Mouse (Mus musculus): ENCODE data around the gene Zfp106. TPM values are rescaled to one million over a fixed set of nuclear protein-coding genes. Genes with fewer than 3 reads are reported as not detected.
A peak's percentile ranks its signal among the peaks of the same experiment; 100 is the strongest.

The Zfp106 gene
- polyA plus RNA-seq, 1 experiment from 2014 or later = 53.0 TPM

GRCm38 (mm10) chr2:120493254-120493653 lies 70.4 kb downstream of the Zfp106 start:
- WGBS = 51% methylated on average over 4 of the region's 4 CpGs
- ATAC-seq (ENCODE audit: insufficient number of reproducible peaks, insufficient read depth, low FRiP score, low read depth) = no peak
- Histone ChIP-seq H3K36me3 (ENCODE audit: control insufficient read depth, insufficient read depth, low read length) (no peaks in the 10 kb centered on the region), H3K27me3 (ENCODE audit: control insufficient read depth, insufficient read depth, low read length) (no peaks in the 10 kb centered on the region), H3K9ac (ENCODE audit: low read length) (no peak overlapping the region), H3K4me3 (ENCODE audit: control insufficient read depth in 1 of 2, insufficient read depth in 1 of 2, low read depth in 1 of 2, low read length in 2 of 2) (no peak overlapping the region), H3K4me2 (ENCODE audit: low read length) (no peak overlapping the region), H3K4me1 (ENCODE audit: control insufficient read depth in 2 of 2, insufficient read depth in 2 of 2, low read length in 2 of 2) (peaks cover 5 to 6% of the 10 kb centered on the region in 2 experiments; a peak in 2 of 4 replicates), H3K27ac (replicated peaks in 1 of 2; ENCODE audit: control insufficient read depth in 1 of 2, insufficient read depth in 1 of 2, low read depth in 2 of 2, low read length in 2 of 2) (no peak overlapping the region), H3K9me3 (ENCODE audit: control insufficient read depth, low read length) (no peaks in the 10 kb centered on the region)

- Histone ChIP-seq H3K4me2 (ENCODE audit: low read length) (no peak overlapping the region), H3K27ac (replicated peaks in 1 of 2; ENCODE audit: control insufficient read depth in 1 of 2, insufficient read depth in 1 of 2, low read depth in 2 of 2, low read length in 2 of 2) (no peak overlapping the region), H3K9ac (ENCODE audit: low read length) (no peak overlapping the region), H3K9me3 (ENCODE audit: control insufficient read depth, low read length) (no peaks in the 10 kb centered on the region), H3K27me3 (ENCODE audit: control insufficient read depth, insufficient read depth, low read length) (no peaks in the 10 kb centered on the region), H3K4me1 (ENCODE audit: control insufficient read depth in 2 of 2, insufficient read depth in 2 of 2, low read length in 2 of 2) (peaks cover 5 to 11% of the 10 kb centered on the region in 2 experiments), H3K4me3 (ENCODE audit: control insufficient read depth in 1 of 2, insufficient read depth in 1 of 2, low read depth in 1 of 2, low read length in 2 of 2) (no peak overlapping the region), H3K36me3 (ENCODE audit: control insufficient read depth, insufficient read depth, low read length) (no peaks in the 10 kb centered on the region)
- WGBS = 87% methylated on average over 3 of the region's 3 CpGs
- ATAC-seq (ENCODE audit: insufficient number of reproducible peaks, insufficient read depth, low FRiP score, low read depth) = no peak
These were observed 79.4 kb downstream of the Zfp106 start for GRCm38 (mm10) chr2:120484241-120484640.

- WGBS = 58% methylated on average over 8 of the region's 8 CpGs
- Histone ChIP-seq H3K4me3 (ENCODE audit: control insufficient read depth in 1 of 2, insufficient read depth in 1 of 2, low read depth in 1 of 2, low read length in 2 of 2) (no peak overlapping the region), H3K4me1 (ENCODE audit: control insufficient read depth in 2 of 2, insufficient read depth in 2 of 2, low read length in 2 of 2) (peaks cover 5 to 11% of the 10 kb centered on the region in 2 experiments), H3K4me2 (ENCODE audit: low read length) (peak overlapping the region; percentile 12; the same call in 1 of the 2 replicates), H3K27ac (replicated peaks in 1 of 2; ENCODE audit: control insufficient read depth in 1 of 2, insufficient read depth in 1 of 2, low read depth in 2 of 2, low read length in 2 of 2) (peak overlapping the region; percentile 55 to 66), H3K36me3 (ENCODE audit: control insufficient read depth, insufficient read depth, low read length) (no peaks in the 10 kb centered on the region), H3K9me3 (ENCODE audit: control insufficient read depth, low read length) (no peaks in the 10 kb centered on the region), H3K9ac (ENCODE audit: low read length) (no peak overlapping the region; the same call in 1 of the 2 replicates), H3K27me3 (ENCODE audit: control insufficient read depth, insufficient read depth, low read length) (no peaks in the 10 kb centered on the region)
- ATAC-seq (ENCODE audit: insufficient number of reproducible peaks, insufficient read depth, low FRiP score, low read depth) = no peak
These were observed 80.9 kb downstream of the Zfp106 start for GRCm38 (mm10) chr2:120482506-120483389.

DNA sequence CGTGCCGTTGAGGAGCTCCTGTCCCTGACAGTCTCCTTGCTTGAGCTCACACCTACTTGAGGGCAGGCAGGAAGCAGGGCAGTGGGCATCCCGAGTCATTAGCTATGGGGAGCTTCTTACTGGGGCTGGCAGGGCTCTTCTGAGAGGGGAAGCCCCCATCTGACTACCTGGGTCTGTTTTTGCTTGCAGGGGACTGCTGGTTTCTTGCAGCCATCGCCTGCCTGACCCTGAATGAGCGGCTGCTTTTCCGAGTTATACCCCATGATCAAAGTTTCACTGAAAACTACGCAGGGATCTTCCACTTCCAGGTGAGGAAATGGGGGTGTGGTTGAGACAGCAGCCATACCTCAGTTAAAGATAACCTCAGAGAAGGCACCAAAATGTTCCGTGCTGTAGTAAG lies 81.7 kb downstream of the Zfp106 start:
- H3K27ac ChIP-seq (replicated peaks in 1 of 2; ENCODE audit: control insufficient read depth in 1 of 2, insufficient read depth in 1 of 2, low read depth in 2 of 2, low read length in 2 of 2) = peak overlapping the region in 1 of 2 experiments; percentile 12; a peak in 1 of 4 replicates
- no peak overlapping the region for H3K9ac ChIP-seq (ENCODE audit: low read length)

GRCm38 (mm10) chr2:120478600-120478999 lies 85.0 kb downstream of the Zfp106 start:
- H3K27ac ChIP-seq (replicated peaks in 1 of 2; ENCODE audit: control insufficient read depth in 1 of 2, insufficient read depth in 1 of 2, low read depth in 2 of 2, low read length in 2 of 2) = no peak overlapping the region
- H3K36me3 ChIP-seq (ENCODE audit: control insufficient read depth, insufficient read depth, low read length) = no peaks in the 10 kb centered on the region
- H3K4me1 ChIP-seq (ENCODE audit: control insufficient read depth in 2 of 2, insufficient read depth in 2 of 2, low read length in 2 of 2) = peaks cover 5 to 11% of the 10 kb centered on the region in 2 experiments
- WGBS = 34% methylated on average over 3 of the region's 3 CpGs
- ATAC-seq (ENCODE audit: insufficient number of reproducible peaks, insufficient read depth, low FRiP score, low read depth) = no peak
- no peak overlapping the region for H3K9ac ChIP-seq (ENCODE audit: low read length)
- no peak overlapping the region for H3K4me2 ChIP-seq (ENCODE audit: low read length)
- no peak overlapping the region for H3K4me3 ChIP-seq (ENCODE audit: control insufficient read depth in 1 of 2, insufficient read depth in 1 of 2, low read depth in 1 of 2, low read length in 2 of 2)
- 0 out of 2 replicates have a peak, but pooled peaks cover 4% of the 10 kb centered on the region for H3K9me3 ChIP-seq (ENCODE audit: control insufficient read depth, low read length)
- H3K27me3 ChIP-seq (ENCODE audit: control insufficient read depth, insufficient read depth, low read length) = no peaks in the 10 kb centered on the region

More for the DNA sequence above, 81.7 kb downstream of the Zfp106 start:
- 60% methylated on average over 8 of the region's 8 CpGs for WGBS
- Histone ChIP-seq H3K4me1 (ENCODE audit: control insufficient read depth in 2 of 2, insufficient read depth in 2 of 2, low read length in 2 of 2) (peaks cover 5 to 11% of the 10 kb centered on the region in 2 experiments), H3K36me3 (ENCODE audit: control insufficient read depth, insufficient read depth, low read length) (no peaks in the 10 kb centered on the region), H3K9me3 (ENCODE audit: control insufficient read depth, low read length) (no peaks in the 10 kb centered on the region), H3K27me3 (ENCODE audit: control insufficient read depth, insufficient read depth, low read length) (no peaks in the 10 kb centered on the region), H3K4me3 (ENCODE audit: control insufficient read depth in 1 of 2, insufficient read depth in 1 of 2, low read depth in 1 of 2, low read length in 2 of 2) (no peak overlapping the region), H3K4me2 (ENCODE audit: low read length) (no peak overlapping the region)
- ATAC-seq (ENCODE audit: insufficient number of reproducible peaks, insufficient read depth, low FRiP score, low read depth) = no peak

GRCm38 (mm10) chr2:120476277-120477087 lies 87.2 kb downstream of the Zfp106 start:
- no peaks in the 10 kb centered on the region for H3K4me1 ChIP-seq (ENCODE audit: control insufficient read depth in 2 of 2, insufficient read depth in 2 of 2, low read length in 2 of 2)
- H3K4me3 ChIP-seq (ENCODE audit: control insufficient read depth in 1 of 2, insufficient read depth in 1 of 2, low read depth in 1 of 2, low read length in 2 of 2) = no peak overlapping the region
- no peaks in the 10 kb centered on the region for H3K27me3 ChIP-seq (ENCODE audit: control insufficient read depth, insufficient read depth, low read length)
- ATAC-seq (ENCODE audit: insufficient number of reproducible peaks, insufficient read depth, low FRiP score, low read depth) = no peak
- 78% methylated on average over 13 of the region's 13 CpGs for WGBS
- no peak overlapping the region for H3K4me2 ChIP-seq (ENCODE audit: low read length)
- H3K36me3 ChIP-seq (ENCODE audit: control insufficient read depth, insufficient read depth, low read length) = no peaks in the 10 kb centered on the region
- no peak overlapping the region for H3K9ac ChIP-seq (ENCODE audit: low read length)
- 0 out of 2 replicates have a peak, but pooled peaks cover 4% of the 10 kb centered on the region for H3K9me3 ChIP-seq (ENCODE audit: control insufficient read depth, low read length)
- H3K27ac ChIP-seq (replicated peaks in 1 of 2; ENCODE audit: control insufficient read depth in 1 of 2, insufficient read depth in 1 of 2, low read depth in 2 of 2, low read length in 2 of 2) = no peak overlapping the region

DNA sequence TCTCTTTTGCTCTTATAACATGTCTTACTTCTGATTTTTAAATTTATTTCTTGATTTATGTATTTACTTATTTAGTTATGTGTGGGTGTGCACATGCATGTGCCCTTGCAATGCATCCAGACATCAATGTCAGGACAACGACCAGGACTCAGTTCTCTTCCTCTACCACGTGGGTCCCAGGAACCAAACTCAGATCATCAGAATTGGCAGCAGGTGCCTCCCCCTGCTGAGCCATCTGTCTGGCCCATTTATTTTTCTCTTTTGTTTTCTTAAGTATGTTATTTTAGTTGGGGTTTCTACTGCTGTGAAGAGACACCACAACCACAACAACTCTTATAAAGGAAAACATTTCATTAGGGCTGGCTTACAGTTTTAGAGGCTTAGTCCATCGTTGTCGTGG lies 92.8 kb downstream of the Zfp106 start:
- H3K4me1 ChIP-seq (ENCODE audit: control insufficient read depth in 2 of 2, insufficient read depth in 2 of 2, low read length in 2 of 2) = no peaks in the 10 kb centered on the region
- no peak for ATAC-seq (ENCODE audit: insufficient number of reproducible peaks, insufficient read depth, low FRiP score, low read depth)
- no peaks in the 10 kb centered on the region for H3K27me3 ChIP-seq (ENCODE audit: control insufficient read depth, insufficient read depth, low read length)
- no peak overlapping the region for H3K4me2 ChIP-seq (ENCODE audit: low read length)
- 0 out of 2 replicates have a peak, but pooled peaks cover 4% of the 10 kb centered on the region for H3K9me3 ChIP-seq (ENCODE audit: control insufficient read depth, low read length)
- WGBS = 76% methylated on average over 4 of the region's 4 CpGs
- no peaks in the 10 kb centered on the region for H3K36me3 ChIP-seq (ENCODE audit: control insufficient read depth, insufficient read depth, low read length)
- no peak overlapping the region for H3K27ac ChIP-seq (replicated peaks in 1 of 2; ENCODE audit: control insufficient read depth in 1 of 2, insufficient read depth in 1 of 2, low read depth in 2 of 2, low read length in 2 of 2)
- H3K4me3 ChIP-seq (ENCODE audit: control insufficient read depth in 1 of 2, insufficient read depth in 1 of 2, low read depth in 1 of 2, low read length in 2 of 2) = no peak overlapping the region
- no peak overlapping the region for H3K9ac ChIP-seq (ENCODE audit: low read length)

All from heart, embryonic 14.5 days (tissue).